Mouse (Mus musculus): Measurements from ENCODE around the gene Gpatch8.
A peak's percentile ranks its signal among the peaks of the same experiment; 100 is the strongest.

Gene Gpatch8

GRCm38 (mm10) chr11:102556031-102556715, at the start of gene Gpatch8:
TSS of gene Gpatch8 (minus strand) at chr11:102556392.
- no peaks in the 10 kb centered on the region for H3K36me3 ChIP-seq (ENCODE audit: control insufficient read depth, insufficient read depth, low read length, poor library complexity, severe bottlenecking)
- H3K27me3 ChIP-seq (ENCODE audit: control insufficient read depth, insufficient read depth, low read length, poor library complexity, severe bottlenecking), result no peaks in the 10 kb centered on the region
- DNase-seq (ENCODE audit: low read depth, low spot score), result peak; percentile 93

- DNase-seq (ENCODE audit: low read depth, low spot score), result no peak
- Histone ChIP-seq H3K27me3 (ENCODE audit: control insufficient read depth, insufficient read depth, low read length, poor library complexity, severe bottlenecking) (peaks cover 2% of the 10 kb centered on the region; the same call in 1 of the 2 replicates), H3K36me3 (ENCODE audit: control insufficient read depth, insufficient read depth, low read length, poor library complexity, severe bottlenecking) (no peaks in the 10 kb centered on the region)
These were observed 48.8 kb upstream of the Gpatch8 start for GRCm38 (mm10) chr11:102604777-102605552.

- no peaks in the 10 kb centered on the region for H3K36me3 ChIP-seq (ENCODE audit: control insufficient read depth, insufficient read depth, low read length, poor library complexity, severe bottlenecking)
- H3K27me3 ChIP-seq (ENCODE audit: control insufficient read depth, insufficient read depth, low read length, poor library complexity, severe bottlenecking), result peaks cover 2% of the 10 kb centered on the region; the same call in 1 of the 2 replicates
- peak; percentile 30 for DNase-seq (ENCODE audit: low read depth, low spot score)
These were observed 47.9 kb upstream of the Gpatch8 start, which contains the start of gene Fzd2 for GRCm38 (mm10) chr11:102604010-102604584. TSS of gene Fzd2 (plus strand) at chr11:102604396.

- Histone ChIP-seq H3K36me3 (ENCODE audit: control insufficient read depth, insufficient read depth, low read length, poor library complexity, severe bottlenecking) (no peaks in the 10 kb centered on the region), H3K27me3 (ENCODE audit: control insufficient read depth, insufficient read depth, low read length, poor library complexity, severe bottlenecking) (peaks cover 2% of the 10 kb centered on the region; the same call in 1 of the 2 replicates)
- no peak for DNase-seq (ENCODE audit: low read depth, low spot score)
These were observed 47.3 kb upstream of the Gpatch8 start for GRCm38 (mm10) chr11:102603496-102603850.

GRCm38 (mm10) chr11:102602816-102603495, 46.8 kb upstream of the Gpatch8 start:
- no peak for DNase-seq (ENCODE audit: low read depth, low spot score)
- peaks cover 2% of the 10 kb centered on the region; the same call in 1 of the 2 replicates for H3K27me3 ChIP-seq (ENCODE audit: control insufficient read depth, insufficient read depth, low read length, poor library complexity, severe bottlenecking)
- H3K36me3 ChIP-seq (ENCODE audit: control insufficient read depth, insufficient read depth, low read length, poor library complexity, severe bottlenecking), result no peaks in the 10 kb centered on the region

- Histone ChIP-seq H3K36me3 (ENCODE audit: control insufficient read depth, insufficient read depth, low read length, poor library complexity, severe bottlenecking) (no peaks in the 10 kb centered on the region), H3K27me3 (ENCODE audit: control insufficient read depth, insufficient read depth, low read length, poor library complexity, severe bottlenecking) (peaks cover 2% of the 10 kb centered on the region; the same call in 1 of the 2 replicates)
- DNase-seq (ENCODE audit: low read depth, low spot score), result no peak
These were observed 43.7 kb upstream of the Gpatch8 start for GRCm38 (mm10) chr11:102599912-102600311.

GRCm38 (mm10) chr11:102595341-102595820, 39.2 kb upstream of the Gpatch8 start:
- H3K36me3 ChIP-seq (ENCODE audit: control insufficient read depth, insufficient read depth, low read length, poor library complexity, severe bottlenecking), result no peaks in the 10 kb centered on the region
- no peaks in the 10 kb centered on the region; the same call in 1 of the 2 replicates for H3K27me3 ChIP-seq (ENCODE audit: control insufficient read depth, insufficient read depth, low read length, poor library complexity, severe bottlenecking)
- DNase-seq (ENCODE audit: low read depth, low spot score), result no peak

GRCm38 (mm10) chr11:102587554-102587953, 31.4 kb upstream of the Gpatch8 start:
- no peak for DNase-seq (ENCODE audit: low read depth, low spot score)
- no peaks in the 10 kb centered on the region for H3K36me3 ChIP-seq (ENCODE audit: control insufficient read depth, insufficient read depth, low read length, poor library complexity, severe bottlenecking)
- H3K27me3 ChIP-seq (ENCODE audit: control insufficient read depth, insufficient read depth, low read length, poor library complexity, severe bottlenecking), result no peaks in the 10 kb centered on the region

- Histone ChIP-seq H3K36me3 (ENCODE audit: control insufficient read depth, insufficient read depth, low read length, poor library complexity, severe bottlenecking) (no peaks in the 10 kb centered on the region), H3K27me3 (ENCODE audit: control insufficient read depth, insufficient read depth, low read length, poor library complexity, severe bottlenecking) (no peaks in the 10 kb centered on the region)
- DNase-seq (ENCODE audit: low read depth, low spot score), result no peak
These were observed 30.4 kb upstream of the Gpatch8 start for GRCm38 (mm10) chr11:102586445-102587130.

- no peak for DNase-seq (ENCODE audit: low read depth, low spot score)
- no peaks in the 10 kb centered on the region for H3K36me3 ChIP-seq (ENCODE audit: control insufficient read depth, insufficient read depth, low read length, poor library complexity, severe bottlenecking)
- peaks cover 3% of the 10 kb centered on the region; the same call in 1 of the 2 replicates for H3K27me3 ChIP-seq (ENCODE audit: control insufficient read depth, insufficient read depth, low read length, poor library complexity, severe bottlenecking)
These were observed 26.5 kb upstream of the Gpatch8 start for GRCm38 (mm10) chr11:102582736-102583135.

GRCm38 (mm10) chr11:102582016-102582610, 25.9 kb upstream of the Gpatch8 start:
- Histone ChIP-seq H3K36me3 (ENCODE audit: control insufficient read depth, insufficient read depth, low read length, poor library complexity, severe bottlenecking) (no peaks in the 10 kb centered on the region), H3K27me3 (ENCODE audit: control insufficient read depth, insufficient read depth, low read length, poor library complexity, severe bottlenecking) (peaks cover 3% of the 10 kb centered on the region; the same call in 1 of the 2 replicates)
- no peak for DNase-seq (ENCODE audit: low read depth, low spot score)

- DNase-seq (ENCODE audit: low read depth, low spot score), result no peak
These were observed 25.3 kb upstream of the Gpatch8 start for GRCm38 (mm10) chr11:102581281-102582015.

GRCm38 (mm10) chr11:102580034-102580330, 23.8 kb upstream of the Gpatch8 start:
- DNase-seq (ENCODE audit: low read depth, low spot score), result no peak
- Histone ChIP-seq H3K36me3 (ENCODE audit: control insufficient read depth, insufficient read depth, low read length, poor library complexity, severe bottlenecking) (no peaks in the 10 kb centered on the region), H3K27me3 (ENCODE audit: control insufficient read depth, insufficient read depth, low read length, poor library complexity, severe bottlenecking) (peaks cover 3% of the 10 kb centered on the region; the same call in 1 of the 2 replicates)

More at GRCm38 (mm10) chr11:102581281-102582015, 25.3 kb upstream of the Gpatch8 start:
- H3K27me3 ChIP-seq (ENCODE audit: control insufficient read depth, insufficient read depth, low read length, poor library complexity, severe bottlenecking), result peaks cover 3% of the 10 kb centered on the region; the same call in 1 of the 2 replicates
- H3K36me3 ChIP-seq (ENCODE audit: control insufficient read depth, insufficient read depth, low read length, poor library complexity, severe bottlenecking), result no peaks in the 10 kb centered on the region
